Mouse (Mus musculus) liver, embryonic 16.5 days (tissue): ENCODE results near the gene Zfp871. TPM values are rescaled to one million over a fixed set of nuclear protein-coding genes. Genes with fewer than 3 reads are reported as not detected.
"Not testable (repeated sequence)": the region's sequence is repeated elsewhere in the genome, so short reads cannot be mapped to it uniquely, and the experiment has no call there.

Experiments
- ATAC-seq: fragments of 200-750 bp; cut with Nextera tagmentation; 2 replicates; pipeline ENCODE4 v1.8.0; 2017; ENCODE audit warnings: low read depth, mild to moderate bottlenecking, moderate number of reproducible peaks, moderate library complexity
- H3K27ac ChIP-seq: fragments of 300-500 bp; sonication (generic); 2 replicates; pipeline ENCODE4 v1.5.1; 2014; ENCODE audit warnings: mild to moderate bottlenecking, low read length
- H3K27me3 ChIP-seq: fragments of 300-500 bp; sonication (generic); 2 replicates; pipeline ENCODE4 v1.6.1; 2014; ENCODE audit warnings: low read depth, low read length, mixed read lengths; ENCODE audit not compliant: control insufficient read depth, insufficient read depth
- H3K36me3 ChIP-seq: fragments of 300-500 bp; sonication (generic); 2 replicates; pipeline ENCODE4 v1.6.1; 2014; ENCODE audit warnings: mild to moderate bottlenecking; ENCODE audit not compliant: control insufficient read depth, insufficient read depth
- H3K4me1 ChIP-seq: fragments of 300-500 bp; sonication (generic); 2 replicates; pipeline ENCODE4 v1.6.1; 2014; ENCODE audit warnings: low read depth, low read length, mixed read lengths; ENCODE audit not compliant: control insufficient read depth
- H3K4me2 ChIP-seq: fragments of 300-500 bp; sonication (generic); 2 replicates; pipeline ENCODE4 v1.6.1; 2014; ENCODE audit warnings: low read depth, low read length, mixed read lengths
- H3K4me3 ChIP-seq: fragments of 300-500 bp; sonication (generic); 2 replicates; pipeline ENCODE4 v1.5.1; 2014; ENCODE audit warnings: low read depth, mild to moderate bottlenecking, low read length
- H3K9ac ChIP-seq: fragments of 300-500 bp; sonication (generic); 2 replicates; pipeline ENCODE4 v1.6.1; 2014; ENCODE audit warnings: low read depth, low read length
- H3K9me3 ChIP-seq: fragments of 300-500 bp; sonication (generic); replicated peaks from 2 replicates; pipeline ENCODE4 v1.6.1; 2016; ENCODE audit warnings: low read length; ENCODE audit not compliant: control insufficient read depth
- WGBS: fragments of 180-500 bp; shearing (Covaris S2); extraction: QIAGEN DNeasy Blood & Tissue Kit; methylation state at CpG from one replicate; pipeline ENCODE4 v1.1.7; 2014; ENCODE audit not compliant: insufficient replicate concordance; 5-methylcytosine and 5-hydroxymethylcytosine counted together
- polyA plus RNA-seq: library from polyadenylated mRNA; unstranded; fragments of >200 nt; fragmentation: Nextera tagmentation; extraction: Ambion mirVana; gene quantifications from 2 replicates; pipeline ENCODE4 v1.2.1, GENCODE M21; 2015

Gene Zfp871
- polyA plus RNA-seq, 1 experiment from 2014 or later, result 7.7 TPM

DNA sequence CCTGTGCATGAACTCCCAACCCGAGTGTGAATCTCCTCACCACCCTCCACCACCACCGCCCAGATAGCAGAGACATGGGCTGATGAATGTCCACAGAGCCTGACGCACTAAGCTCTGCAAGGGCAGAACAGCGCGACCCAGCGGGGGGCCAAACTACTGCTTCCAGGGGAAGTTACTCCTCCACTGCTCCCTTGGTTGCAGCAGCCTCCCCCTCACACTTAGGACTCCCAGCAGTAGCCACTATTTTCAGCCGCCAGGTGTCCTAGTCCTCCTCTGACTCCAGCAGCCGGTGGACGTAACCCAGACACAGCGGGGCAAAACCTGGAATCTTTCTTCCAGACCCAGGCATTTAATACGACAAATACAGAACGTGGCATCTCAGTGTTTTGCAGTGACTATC is 34.5 kb downstream of the Zfp871 start:
- H3K4me1 ChIP-seq, result no peaks in the 10 kb centered on the region
- no peak for ATAC-seq
- no peaks in the 10 kb centered on the region for H3K27me3 ChIP-seq
- no peak overlapping the region for H3K9ac ChIP-seq
- H3K4me3 ChIP-seq, result no peak overlapping the region
- WGBS, result 23% methylated on average over 12 of the region's 12 CpGs
- no peak overlapping the region for H3K4me2 ChIP-seq
- H3K27ac ChIP-seq, result no peak overlapping the region
- H3K9me3 ChIP-seq, result no peaks in the 10 kb centered on the region
- H3K36me3 ChIP-seq, result no peaks in the 10 kb centered on the region

DNA sequence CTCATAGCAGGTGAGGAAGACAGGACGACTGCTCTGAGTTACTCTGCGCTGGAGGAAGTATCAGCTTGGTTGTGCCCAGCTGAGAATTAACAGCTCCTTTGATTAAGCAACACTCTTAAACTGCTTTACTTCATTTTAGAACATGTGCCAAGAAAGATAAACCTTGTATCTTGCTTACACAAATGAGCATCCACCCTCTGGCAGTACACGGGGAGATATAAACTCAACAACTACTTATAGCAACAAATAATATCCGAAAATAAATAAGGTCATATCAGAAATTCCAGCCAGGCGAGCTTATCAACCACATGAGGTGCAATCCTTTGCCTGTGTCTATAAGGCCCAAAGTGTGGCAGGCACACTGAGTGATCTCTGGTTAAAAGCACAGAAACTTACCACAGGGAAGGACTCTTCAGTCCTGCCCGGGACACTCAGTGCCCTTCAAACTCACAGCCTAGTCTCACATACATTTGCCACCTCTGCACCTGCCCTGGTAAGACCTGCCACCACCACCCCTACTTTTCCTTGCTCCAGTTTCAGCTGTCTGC is 35.2 kb downstream of the Zfp871 start:
- Histone ChIP-seq H3K4me3 (no peak overlapping the region), H3K4me1 (no peaks in the 10 kb centered on the region), H3K9me3 (no peaks in the 10 kb centered on the region), H3K27me3 (no peaks in the 10 kb centered on the region), H3K27ac (no peak overlapping the region), H3K9ac (no peak overlapping the region), H3K4me2 (no peak overlapping the region), H3K36me3 (no peaks in the 10 kb centered on the region)
- ATAC-seq, result no peak; the same call in 1 of the 2 replicates
- WGBS, result 39% methylated on average over 6 of the region's 6 CpGs

DNA sequence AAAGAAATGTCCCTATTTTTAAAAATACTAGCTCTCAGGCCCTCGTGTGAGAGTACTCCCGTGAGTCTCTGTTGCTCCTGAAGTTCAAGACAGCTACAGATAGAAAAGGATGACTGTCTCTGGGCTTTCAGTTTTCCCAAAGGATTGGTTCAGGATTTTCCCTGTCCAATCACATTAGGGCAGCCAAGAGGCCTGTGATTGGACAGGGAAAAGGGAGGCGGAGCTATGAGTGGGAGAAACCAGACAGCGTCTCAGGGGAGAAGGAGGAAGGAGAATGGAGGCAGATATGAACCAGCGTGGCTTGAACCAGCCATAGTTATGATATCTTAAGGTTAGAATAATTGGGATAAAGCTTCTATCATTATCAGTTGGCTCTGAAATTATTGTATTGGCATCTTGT is 37.5 kb downstream of the Zfp871 start:
- H3K27ac ChIP-seq, result no peak overlapping the region
- H3K4me2 ChIP-seq, result no peak overlapping the region
- no peak for ATAC-seq
- H3K9ac ChIP-seq, result no peak overlapping the region
- H3K27me3 ChIP-seq, result no peaks in the 10 kb centered on the region
- no peaks in the 10 kb centered on the region for H3K36me3 ChIP-seq
- no peaks in the 10 kb centered on the region for H3K4me1 ChIP-seq
- H3K9me3 ChIP-seq, result no peaks in the 10 kb centered on the region
- H3K4me3 ChIP-seq, result no peak overlapping the region
- 41% methylated on average over 5 of the region's 5 CpGs for WGBS

DNA sequence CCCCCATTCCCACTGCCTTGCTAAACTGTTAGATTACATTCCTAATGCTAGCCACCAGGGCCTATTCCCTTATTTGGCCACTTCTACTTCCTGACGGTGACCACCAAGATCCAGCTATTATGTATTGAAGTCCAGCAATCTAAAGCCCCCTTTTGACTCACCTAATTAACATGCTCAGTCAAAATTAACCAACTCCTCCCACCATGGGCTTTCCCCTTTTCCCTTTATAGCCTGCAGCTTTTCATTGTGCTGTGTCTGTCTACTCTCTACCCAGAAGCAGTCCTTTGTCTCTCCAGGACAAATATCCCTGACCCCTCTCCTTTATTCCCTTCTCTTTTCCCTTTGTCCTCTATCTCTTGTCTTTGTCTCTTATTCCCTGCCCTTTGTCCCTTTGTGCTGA is 47.0 kb downstream of the Zfp871 start:
- no peaks in the 10 kb centered on the region for H3K27me3 ChIP-seq
- H3K9me3 ChIP-seq, result no peaks in the 10 kb centered on the region
- H3K4me3 ChIP-seq, result no peak overlapping the region
- H3K9ac ChIP-seq, result no peak overlapping the region
- no peak for ATAC-seq
- H3K36me3 ChIP-seq, result no peaks in the 10 kb centered on the region
- no peak overlapping the region for H3K4me2 ChIP-seq
- no peaks in the 10 kb centered on the region for H3K4me1 ChIP-seq
- 61% methylated on average over 1 of the region's 1 CpGs for WGBS
- H3K27ac ChIP-seq, result no peak overlapping the region

DNA sequence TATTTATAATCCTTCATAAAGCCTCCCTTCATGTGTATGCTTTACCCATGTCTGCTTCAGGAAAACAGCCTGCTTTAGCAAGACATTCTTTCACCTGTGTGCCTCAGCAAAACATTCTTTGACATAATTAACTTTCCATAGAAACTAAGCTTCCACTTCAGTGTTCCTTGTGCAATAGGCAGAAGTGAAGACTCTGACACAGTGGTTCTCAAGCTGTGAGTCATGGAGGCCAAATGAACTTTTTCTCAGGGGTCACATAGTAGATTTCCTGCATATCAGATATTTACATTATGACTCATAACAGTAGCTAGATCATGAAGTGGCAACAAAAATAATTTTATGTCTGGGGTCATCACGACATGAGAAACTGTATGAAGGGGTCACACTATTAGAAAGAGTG is 49.7 kb downstream of the Zfp871 start:
- Histone ChIP-seq H3K4me1 (no peaks in the 10 kb centered on the region), H3K36me3 (no peaks in the 10 kb centered on the region), H3K4me2 (no peak overlapping the region), H3K27ac (no peak overlapping the region), H3K9me3 (no peaks in the 10 kb centered on the region), H3K4me3 (no peak overlapping the region), H3K9ac (no peak overlapping the region), H3K27me3 (no peaks in the 10 kb centered on the region)
- no peak for ATAC-seq
- WGBS, result 61% methylated on average over 1 of the region's 1 CpGs

DNA sequence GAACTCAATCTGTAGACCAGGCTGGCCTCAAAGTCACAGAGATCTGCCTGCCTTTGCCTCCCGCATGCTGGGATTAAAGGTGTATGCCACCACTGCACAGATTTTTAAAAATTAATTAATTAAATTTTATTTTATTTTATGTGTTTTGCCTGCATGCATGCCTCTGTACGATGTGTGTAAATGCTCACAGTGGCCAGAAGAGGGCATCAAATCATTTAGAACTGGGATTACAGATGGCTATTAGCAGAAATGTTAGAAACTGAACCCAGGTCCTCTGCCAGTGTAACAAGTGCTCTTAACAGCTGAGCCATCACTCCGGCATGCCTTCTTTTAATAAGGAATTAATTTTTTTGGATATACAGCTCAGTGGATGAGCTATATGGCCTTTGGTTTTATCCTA is 59.1 kb downstream of the Zfp871 start:
- 51% methylated on average over 3 of the region's 3 CpGs for WGBS

DNA sequence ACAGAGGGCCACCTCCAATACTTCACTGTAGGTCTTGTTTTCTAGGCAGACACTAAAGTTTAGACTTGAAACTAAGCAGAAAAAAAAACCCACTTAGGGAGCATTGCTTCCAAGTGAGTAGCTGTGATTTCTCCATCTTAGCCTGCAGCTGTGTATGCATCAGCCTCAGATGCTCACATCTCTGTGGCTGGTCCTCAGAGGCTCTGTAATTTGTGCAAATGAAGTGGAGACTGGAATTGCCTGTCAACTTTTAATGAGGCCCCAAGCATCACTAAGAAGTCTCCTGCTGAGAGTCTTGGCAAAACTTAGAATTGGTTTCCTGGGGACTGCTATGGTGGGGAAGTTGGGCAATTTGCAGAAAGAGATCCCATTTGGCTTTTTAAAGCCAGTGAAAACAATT is 61.7 kb downstream of the Zfp871 start:
- H3K4me1 ChIP-seq, H3K27ac ChIP-seq, H3K4me3 ChIP-seq, H3K4me2 ChIP-seq, H3K9ac ChIP-seq, H3K27me3 ChIP-seq, H3K9me3 ChIP-seq, H3K36me3 ChIP-seq, ATAC-seq: not testable (repeated sequence)

More for the DNA sequence above, 59.1 kb downstream of the Zfp871 start:
- H3K4me2 ChIP-seq, result no peak overlapping the region
- H3K27ac ChIP-seq, result no peak overlapping the region
- no peaks in the 10 kb centered on the region for H3K36me3 ChIP-seq
- no peak overlapping the region for H3K4me3 ChIP-seq
- H3K4me1 ChIP-seq, result no peaks in the 10 kb centered on the region
- ATAC-seq, result no peak
- H3K9ac ChIP-seq, result no peak overlapping the region
- no peaks in the 10 kb centered on the region for H3K9me3 ChIP-seq
- no peaks in the 10 kb centered on the region for H3K27me3 ChIP-seq

DNA sequence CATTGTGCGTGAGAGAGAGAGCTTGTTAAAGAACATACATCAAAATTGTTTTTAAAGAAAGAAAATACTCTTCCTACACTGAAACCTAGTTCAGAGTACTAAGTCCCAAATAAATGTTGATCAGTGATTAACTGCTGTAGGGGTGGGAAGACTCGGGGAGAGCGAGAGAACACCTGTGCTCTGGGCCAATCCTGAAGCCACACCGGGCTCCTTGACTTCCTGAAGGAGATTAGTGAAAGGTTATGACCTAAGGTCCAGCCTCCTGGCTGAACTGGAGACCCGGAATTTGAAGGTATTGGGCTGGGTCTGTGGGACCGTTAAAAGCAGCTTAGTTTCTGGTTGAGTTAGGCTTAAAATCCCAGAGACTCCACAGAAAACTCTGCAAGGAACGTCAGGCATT is 65.3 kb downstream of the Zfp871 start:
- Histone ChIP-seq H3K9me3 (no peaks in the 10 kb centered on the region), H3K27me3 (no peaks in the 10 kb centered on the region), H3K27ac (no peak overlapping the region), H3K4me1 (no peaks in the 10 kb centered on the region), H3K9ac (no peak overlapping the region), H3K36me3 (no peaks in the 10 kb centered on the region), H3K4me3 (no peak overlapping the region), H3K4me2 (no peak overlapping the region)
- WGBS, result 64% methylated on average over 7 of the region's 7 CpGs
- no peak for ATAC-seq

DNA sequence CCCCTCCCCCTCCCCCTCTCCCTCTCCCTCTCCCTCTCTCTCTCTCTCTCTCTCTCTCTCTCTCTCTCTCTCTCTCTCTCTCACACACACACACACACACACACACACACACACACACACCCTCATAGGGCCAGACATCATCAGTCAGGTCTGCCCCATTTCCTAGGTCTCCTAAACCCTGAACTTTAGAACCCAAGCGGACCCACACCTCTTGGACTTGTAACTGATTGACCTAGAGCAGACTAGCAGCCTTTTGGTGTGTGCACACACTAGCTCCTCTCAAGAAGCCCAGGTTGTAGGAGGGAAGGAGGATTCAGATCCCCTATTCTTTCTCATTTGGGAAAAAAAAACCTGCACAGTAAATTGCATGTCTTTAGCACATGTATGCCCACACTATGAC is 65.9 kb downstream of the Zfp871 start:
- not testable (repeated sequence) for H3K36me3 ChIP-seq, H3K9ac ChIP-seq, ATAC-seq, H3K4me1 ChIP-seq, H3K4me3 ChIP-seq, H3K9me3 ChIP-seq, H3K27ac ChIP-seq, H3K27me3 ChIP-seq, H3K4me2 ChIP-seq
- 36% methylated on average over 1 of the region's 1 CpGs for WGBS
